ENCODE assay signal across 9 mouse cellular contexts in the genomic region with DNA sequence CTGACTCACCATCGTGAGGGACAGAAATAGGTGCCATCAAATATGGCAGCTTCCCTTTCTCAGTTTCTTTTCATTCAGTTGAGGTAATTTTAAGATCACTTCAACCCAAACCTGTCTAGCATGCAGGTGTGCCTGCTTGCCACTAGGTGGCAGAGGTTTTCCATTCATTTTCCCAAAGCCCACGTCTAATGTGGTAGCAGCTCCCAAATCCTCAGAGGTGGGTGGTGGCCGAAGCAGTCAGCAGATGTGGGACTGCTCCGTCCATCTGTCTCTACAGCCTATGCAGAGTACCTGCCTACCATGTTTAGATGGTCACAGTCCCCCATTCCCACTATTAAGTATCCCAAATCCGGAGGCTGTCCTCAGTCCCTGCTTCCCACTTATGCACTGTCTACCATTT.
DNase-seq lines count a peak whose midpoint lies in the region; ATAC-seq and TF ChIP-seq lines count a peak whose summit lies in the region.
"Had no signal": no experiment of that assay in that cellular context is flagged by ENCODE, and none has a peak within 500 bp of the region (broad histone marks: within the 10 kb centered on the region; RNA-seq: fewer than 3 reads in every experiment).

No protein-coding gene starts in this region.

- 28% methylated on average over 5 of the region's 5 CpGs for WGBS in forebrain, embryonic 12.5 days
- WGBS in kidney, adult 2 months: 16% methylated on average over 5 of the region's 5 CpGs
- 12% methylated on average over 5 of the region's 5 CpGs for WGBS in lung, postnatal 0 days

- TF ChIP-seq POLR2A in kidney, adult 2 months (IDR thresholded peaks at IDR 0.05; ENCODE audit: low read depth, low read length): no peak

- TF ChIP-seq CTCF in kidney, adult 2 months (conservative IDR thresholded peaks at IDR 0.05; ENCODE audit: insufficient read depth, insufficient read length, low read depth, low read length): peak; percentile 87
- peak; percentile 94 for TF ChIP-seq CTCF in lung, postnatal 0 days (IDR thresholded peaks at IDR 0.05)

- H3K4me1 ChIP-seq in forebrain, embryonic 12.5 days: 0 out of 2 replicates have a peak, but pooled peaks cover 3% of the 10 kb centered on the region
- H3K4me1 ChIP-seq in kidney, adult 2 months (ENCODE audit: control insufficient read depth, insufficient read depth, low read length): no peaks in the 10 kb centered on the region; the same call in 1 of the 2 replicates
- H3K4me1 ChIP-seq in lung, postnatal 0 days (ENCODE audit: insufficient read depth, low read depth, low read length): no peaks in the 10 kb centered on the region

- H3K27ac ChIP-seq in forebrain, embryonic 12.5 days: no peak overlapping the region
- no peak overlapping the region for H3K27ac ChIP-seq in kidney, adult 2 months (ENCODE audit: insufficient read depth, low read depth, low read length)
- no peak overlapping the region for H3K27ac ChIP-seq in lung, postnatal 0 days (ENCODE audit: low read length)
- H3K27ac ChIP-seq: heart, embryonic 13.5 days had no signal

- H3K36me3 ChIP-seq in forebrain, embryonic 12.5 days (replicated peaks): peaks cover 16% of the 10 kb centered on the region; the same call in 1 of the 2 replicates
- H3K36me3 ChIP-seq in kidney, adult 2 months (ENCODE audit: control insufficient read depth, insufficient read depth, low read length): no peaks in the 10 kb centered on the region; the same call in 1 of the 2 replicates
- H3K36me3 ChIP-seq in lung, postnatal 0 days (ENCODE audit: insufficient read depth, low read length): no peaks in the 10 kb centered on the region

- no peak overlapping the region for H3K9ac ChIP-seq in forebrain, embryonic 12.5 days
- H3K9ac ChIP-seq in lung, postnatal 0 days (replicated peaks; ENCODE audit: low read depth): no peak overlapping the region
- H3K9ac ChIP-seq: heart, embryonic 13.5 days had no signal

- no peak overlapping the region for H3K4me2 ChIP-seq in forebrain, embryonic 12.5 days
- no peak overlapping the region for H3K4me2 ChIP-seq in lung, postnatal 0 days (replicated peaks; ENCODE audit: low read depth, low read length)
- H3K4me2 ChIP-seq: heart, embryonic 13.5 days had no signal

- TF ChIP-seq EP300 in lung, postnatal 0 days (IDR thresholded peaks at IDR 0.05): no peak

- no peaks in the 10 kb centered on the region for H3K27me3 ChIP-seq in forebrain, embryonic 12.5 days
- no peaks in the 10 kb centered on the region for H3K27me3 ChIP-seq in kidney, adult 2 months (replicated peaks; ENCODE audit: control insufficient read depth, insufficient read depth, low read length)
- H3K27me3 ChIP-seq in lung, postnatal 0 days (replicated peaks; ENCODE audit: insufficient read depth, low read length): no peaks in the 10 kb centered on the region
- H3K27me3 ChIP-seq: heart, embryonic 13.5 days had no signal

- no peaks in the 10 kb centered on the region for H3K9me3 ChIP-seq in forebrain, embryonic 12.5 days
- H3K9me3 ChIP-seq in lung, postnatal 0 days (ENCODE audit: low read length): no peaks in the 10 kb centered on the region
- H3K9me3 ChIP-seq: heart, embryonic 13.5 days had no signal

- 0 out of 2 replicates have a peak, but pooled peaks have one; percentile 51 for ATAC-seq in forebrain, embryonic 12.5 days (ENCODE audit: low FRiP score)
- peak; percentile 51 for ATAC-seq in lung, postnatal 0 days

- peak; percentile 45 for DNase-seq in 3T3-L1 (ENCODE audit: low read depth, low spot score)
- peak; percentile 21 for DNase-seq in CD4-positive helper T cell, adult 2 months (ENCODE audit: low read depth, low spot score)
- DNase-seq in c-Kit-positive CD71-positive TER-119-positive erythroid progenitor cells, embryonic 14.5 days (ENCODE audit: low spot score): peak; percentile 26
- DNase-seq in kidney, adult 2 months: peak; percentile 36
- peak; percentile 70 for DNase-seq in lung, postnatal 0 days (ENCODE audit: low spot score)
- DNase-seq in retina, postnatal 1 day: peak; percentile 76
- no peak for DNase-seq in ovary, postnatal 36 days (ENCODE audit: low spot score)

- no peak overlapping the region for H3K4me3 ChIP-seq in forebrain, embryonic 12.5 days (replicated peaks)
- H3K4me3 ChIP-seq in kidney, adult 2 months (ENCODE audit: insufficient read depth, low read depth, low read length): no peak overlapping the region
- H3K4me3 ChIP-seq in lung, postnatal 0 days (ENCODE audit: low read depth, low read length): no peak overlapping the region
- H3K4me3 ChIP-seq: heart, embryonic 13.5 days had no signal
